Mouse (Mus musculus): ENCODE results near the gene Man1a. TPM values are rescaled to one million over a fixed set of nuclear protein-coding genes. Genes with fewer than 3 reads are reported as not detected.

Gene Man1a
- 9.1 and 9.4 TPM in 2 replicates for total RNA-seq (2012; rRNA removed)

GRCm38 (mm10) chr10:54076420-54076819 lies at the start of gene Man1a:
TSS of gene Man1a (minus strand) at chr10:54076609.
- H3K27ac ChIP-seq (ENCODE audit: insufficient read depth, low read depth, low read length, poor library complexity, severe bottlenecking): no peak within 1 kb of the TSS
- H3K36me3 ChIP-seq (ENCODE audit: control insufficient read depth, insufficient read depth, low read length, poor library complexity, severe bottlenecking): no peaks in the 10 kb centered on the region
- DNase-seq (ENCODE audit: low read depth, low spot score): no peak
- H3K9ac ChIP-seq (ENCODE audit: insufficient read depth, low read depth, low read length, poor library complexity, severe bottlenecking): peak within 1 kb of the TSS; percentile 59
- peak within 1 kb of the TSS; percentile 64 to 84 for H3K4me3 ChIP-seq (ENCODE audit: insufficient read depth in 1 of 2, low read depth in 1 of 2, low read length in 2 of 2, poor library complexity in 1 of 2, severe bottlenecking in 1 of 2)
- H3K4me1 ChIP-seq (ENCODE audit: control insufficient read depth in 2 of 2, insufficient read depth in 2 of 2, low read length in 2 of 2, poor library complexity in 1 of 2): no peaks in the 10 kb centered on the region
- TF ChIP-seq MAFK (IDR thresholded peaks at IDR 0.05; ENCODE audit: insufficient read depth, low read depth, low read length) (no peak), ZNF384 (IDR thresholded peaks at IDR 0.05; ENCODE audit: low read depth, low read length) (no peak), ZC3H11A (IDR thresholded peaks at IDR 0.05; ENCODE audit: borderline replicate concordance, low read depth, low read length) (no peak), CHD2 (IDR thresholded peaks at IDR 0.05; ENCODE audit: low read depth, low read length) (no peak), HCFC1 (IDR thresholded peaks at IDR 0.05; ENCODE audit: borderline replicate concordance, insufficient read depth, low read length) (no peak)
- H3K9me3 ChIP-seq (ENCODE audit: control insufficient read depth, insufficient read depth, low read depth, low read length): no peaks in the 10 kb centered on the region
- in situ Hi-C loops (cut with MboI; ENCODE audit: low sequenced_read_pairs in 2 of 2, unreplicated experiment in 2 of 2): no loop called here

GRCm38 (mm10) chr10:54121816-54122215 lies 45.4 kb upstream of the Man1a start:
- H3K4me1 ChIP-seq (ENCODE audit: control insufficient read depth in 2 of 2, insufficient read depth in 2 of 2, low read length in 2 of 2, poor library complexity in 1 of 2): no peaks in the 10 kb centered on the region
- DNase-seq (ENCODE audit: low read depth, low spot score): no peak
- no peaks in the 10 kb centered on the region for H3K9me3 ChIP-seq (ENCODE audit: control insufficient read depth, insufficient read depth, low read depth, low read length)
- no peaks in the 10 kb centered on the region for H3K36me3 ChIP-seq (ENCODE audit: control insufficient read depth, insufficient read depth, low read length, poor library complexity, severe bottlenecking)
- no peak overlapping the region for H3K4me3 ChIP-seq (ENCODE audit: insufficient read depth in 1 of 2, low read depth in 1 of 2, low read length in 2 of 2, poor library complexity in 1 of 2, severe bottlenecking in 1 of 2)
- no peak overlapping the region for H3K9ac ChIP-seq (ENCODE audit: insufficient read depth, low read depth, low read length, poor library complexity, severe bottlenecking)
- TF ChIP-seq ZNF384 (IDR thresholded peaks at IDR 0.05; ENCODE audit: low read depth, low read length): no peak
- TF ChIP-seq MAFK (IDR thresholded peaks at IDR 0.05; ENCODE audit: insufficient read depth, low read depth, low read length): no peak
- no peak for TF ChIP-seq CHD2 (IDR thresholded peaks at IDR 0.05; ENCODE audit: low read depth, low read length)
- no peak for TF ChIP-seq HCFC1 (IDR thresholded peaks at IDR 0.05; ENCODE audit: borderline replicate concordance, insufficient read depth, low read length)
- no peak for TF ChIP-seq ZC3H11A (IDR thresholded peaks at IDR 0.05; ENCODE audit: borderline replicate concordance, low read depth, low read length)
- in situ Hi-C loops (cut with MboI; ENCODE audit: low sequenced_read_pairs in 2 of 2, unreplicated experiment in 2 of 2): no loop called here
- no peak overlapping the region for H3K27ac ChIP-seq (ENCODE audit: insufficient read depth, low read depth, low read length, poor library complexity, severe bottlenecking)

- no peak for DNase-seq (ENCODE audit: low read depth, low spot score)
- Histone ChIP-seq H3K4me3 (ENCODE audit: insufficient read depth in 1 of 2, low read depth in 1 of 2, low read length in 2 of 2, poor library complexity in 1 of 2, severe bottlenecking in 1 of 2) (no peak overlapping the region), H3K27ac (ENCODE audit: insufficient read depth, low read depth, low read length, poor library complexity, severe bottlenecking) (no peak overlapping the region), H3K9me3 (ENCODE audit: control insufficient read depth, insufficient read depth, low read depth, low read length) (no peaks in the 10 kb centered on the region), H3K36me3 (ENCODE audit: control insufficient read depth, insufficient read depth, low read length, poor library complexity, severe bottlenecking) (no peaks in the 10 kb centered on the region), H3K4me1 (ENCODE audit: control insufficient read depth in 2 of 2, insufficient read depth in 2 of 2, low read length in 2 of 2, poor library complexity in 1 of 2) (no peaks in the 10 kb centered on the region), H3K9ac (ENCODE audit: insufficient read depth, low read depth, low read length, poor library complexity, severe bottlenecking) (no peak overlapping the region)
- in situ Hi-C loops (cut with MboI; ENCODE audit: low sequenced_read_pairs in 2 of 2, unreplicated experiment in 2 of 2): no loop called here
- TF ChIP-seq ZC3H11A (IDR thresholded peaks at IDR 0.05; ENCODE audit: borderline replicate concordance, low read depth, low read length): no peak
These were observed 44.0 kb upstream of the Man1a start for GRCm38 (mm10) chr10:54120375-54120774.

- Histone ChIP-seq H3K36me3 (ENCODE audit: control insufficient read depth, insufficient read depth, low read length, poor library complexity, severe bottlenecking) (no peaks in the 10 kb centered on the region), H3K4me1 (ENCODE audit: control insufficient read depth in 2 of 2, insufficient read depth in 2 of 2, low read length in 2 of 2, poor library complexity in 1 of 2) (no peaks in the 10 kb centered on the region), H3K27ac (ENCODE audit: insufficient read depth, low read depth, low read length, poor library complexity, severe bottlenecking) (no peak overlapping the region), H3K9me3 (ENCODE audit: control insufficient read depth, insufficient read depth, low read depth, low read length) (no peaks in the 10 kb centered on the region), H3K4me3 (ENCODE audit: insufficient read depth in 1 of 2, low read depth in 1 of 2, low read length in 2 of 2, poor library complexity in 1 of 2, severe bottlenecking in 1 of 2) (no peak overlapping the region), H3K9ac (ENCODE audit: insufficient read depth, low read depth, low read length, poor library complexity, severe bottlenecking) (no peak overlapping the region)
- TF ChIP-seq HCFC1 (IDR thresholded peaks at IDR 0.05; ENCODE audit: borderline replicate concordance, insufficient read depth, low read length) (no peak), ZC3H11A (IDR thresholded peaks at IDR 0.05; ENCODE audit: borderline replicate concordance, low read depth, low read length) (no peak), CHD2 (IDR thresholded peaks at IDR 0.05; ENCODE audit: low read depth, low read length) (no peak), MAFK (IDR thresholded peaks at IDR 0.05; ENCODE audit: insufficient read depth, low read depth, low read length) (no peak), ZNF384 (IDR thresholded peaks at IDR 0.05; ENCODE audit: low read depth, low read length) (no peak)
- no peak for DNase-seq (ENCODE audit: low read depth, low spot score)
- in situ Hi-C loops (cut with MboI; ENCODE audit: low sequenced_read_pairs in 2 of 2, unreplicated experiment in 2 of 2): no loop called here
These were observed 42.9 kb upstream of the Man1a start for GRCm38 (mm10) chr10:54119303-54119702.

GRCm38 (mm10) chr10:54118223-54118912 lies 42.0 kb upstream of the Man1a start:
- Histone ChIP-seq H3K9me3 (ENCODE audit: control insufficient read depth, insufficient read depth, low read depth, low read length) (no peaks in the 10 kb centered on the region), H3K9ac (ENCODE audit: insufficient read depth, low read depth, low read length, poor library complexity, severe bottlenecking) (no peak overlapping the region), H3K27ac (ENCODE audit: insufficient read depth, low read depth, low read length, poor library complexity, severe bottlenecking) (no peak overlapping the region), H3K4me1 (ENCODE audit: control insufficient read depth in 2 of 2, insufficient read depth in 2 of 2, low read length in 2 of 2, poor library complexity in 1 of 2) (no peaks in the 10 kb centered on the region), H3K36me3 (ENCODE audit: control insufficient read depth, insufficient read depth, low read length, poor library complexity, severe bottlenecking) (no peaks in the 10 kb centered on the region), H3K4me3 (ENCODE audit: insufficient read depth in 1 of 2, low read depth in 1 of 2, low read length in 2 of 2, poor library complexity in 1 of 2, severe bottlenecking in 1 of 2) (no peak overlapping the region)
- in situ Hi-C loops (cut with MboI; ENCODE audit: low sequenced_read_pairs in 2 of 2, unreplicated experiment in 2 of 2): no loop called here
- no peak for DNase-seq (ENCODE audit: low read depth, low spot score)
- TF ChIP-seq ZC3H11A (IDR thresholded peaks at IDR 0.05; ENCODE audit: borderline replicate concordance, low read depth, low read length) (no peak), HCFC1 (IDR thresholded peaks at IDR 0.05; ENCODE audit: borderline replicate concordance, insufficient read depth, low read length) (no peak), MAFK (IDR thresholded peaks at IDR 0.05; ENCODE audit: insufficient read depth, low read depth, low read length) (no peak)

Data from ES-E14 (cell line).